8 mouse cellular contexts compared by ENCODE assay signal in genomic region chr4:53158634-53159033, GRCm38 (mm10). TPM values are rescaled to one million over a fixed set of nuclear protein-coding genes. Genes with fewer than 3 reads are reported as not detected.
A peak's percentile ranks its signal among the peaks of the same experiment; 100 is the strongest.
DNase-seq lines count a peak whose midpoint lies in the region; ATAC-seq lines count a peak whose summit lies in the region.

No protein-coding gene starts in this region.

- peak; percentile 74 for ATAC-seq in activated CD4-positive, CD25-positive, alpha-beta regulatory T cell, adult 4 months
- peak; percentile 60 for ATAC-seq in inflammation-experienced regulatory T-cells, adult 6 months
- peak; percentile 90 for ATAC-seq in megakaryocyte progenitor cell, adult 5-6 weeks (replicated peaks; ENCODE audit: poor library complexity)

- peak; percentile 55 for DNase-seq in embryo, embryonic 10 days (ENCODE audit: low spot score)
- DNase-seq in gastrocnemius, postnatal 10 days, result peak; percentile 84
- peak; percentile 46 to 92 for DNase-seq in left cerebral cortex, postnatal 10 days (ENCODE audit: extremely low spot score in 1 of 2, low spot score in 2 of 2)
- peak; percentile 74 to 85 for DNase-seq in right cerebral cortex, postnatal 10 days (ENCODE audit: low spot score in 2 of 2)
- DNase-seq in urinary bladder, postnatal 25 days (ENCODE audit: low spot score), result peak; percentile 89

- intact Hi-C loops in left cerebral cortex, postnatal 10 days (cut with DNase I), result loop anchor here (2.0 to 5.0 kb wide), 3 partner anchors 39 to 196 kb away; no protein-coding TSS in a partner anchor

RNA-seq across cellular contexts. Expression of gene Abca1, which starts 1.1 kb away (rescaled TPM):
- polyA plus RNA-seq in activated CD4-positive, CD25-positive, alpha-beta regulatory T cell, adult 4 months (2017; shearing (Covaris generic)), result 1 to 10 TPM; 3.2 to 3.4 TPM
- 10 to 100 TPM; 13.8 to 18.3 TPM for total RNA-seq in gastrocnemius, postnatal 10 days (2021)
- 1 to 10 TPM in 2 of 3 experiments, under 1 TPM in 1; 0.18 to 3.0 (median 2.6) TPM for polyA plus RNA-seq in inflammation-experienced regulatory T-cells, adult 6 months (2017; shearing (Covaris generic))
- 10 to 100 TPM; 30.1 to 30.2 TPM for total RNA-seq in left cerebral cortex, postnatal 10 days (2021)
- total RNA-seq in megakaryocyte progenitor cell, adult 5-6 weeks (2015), result 1.2 and 1.8 TPM in 2 replicates
- total RNA-seq in megakaryocyte progenitor cell, adult 5-6 weeks (2017), result 1.8 and 1.9 TPM in 2 replicates

Comparison
In these comparisons a context has a peak if more than half of its experiments do, and no peak if none do; other contexts are left out.
1. Peak in every context shown above with its lines: DNase-seq and ATAC-seq.
2. RNA of gene Abca1, which starts 1.1 kb away (total RNA-seq): 30.1 to 30.2 TPM in left cerebral cortex, postnatal 10 days and 13.8 to 18.3 TPM in gastrocnemius, postnatal 10 days; 1.2 to 1.9 TPM in megakaryocyte progenitor cell, adult 5-6 weeks; every median in the first group is over 4 times any median in the second.